Mouse (Mus musculus) E14TG2a.4 (cell line): ENCODE data around the gene Fez2.

Source experiments
- H3K27me3 ChIP-seq: 2 replicates; pipeline ENCODE4 v1.6.1; 2014; ENCODE audit warnings: low read length, control low read depth; ENCODE audit not compliant: insufficient read depth
- H3K36me3 ChIP-seq: 2 replicates; pipeline ENCODE4 v1.6.1; 2014; ENCODE audit warnings: low read length, control low read depth; ENCODE audit not compliant: insufficient read depth
- H3K4me1 ChIP-seq: replicated peaks from 2 replicates; pipeline ENCODE4 v1.6.1; 2014; ENCODE audit warnings: low read depth, low read length, control low read depth
- H3K4me3 ChIP-seq: replicated peaks from 2 replicates; pipeline ENCODE4 v1.5.1; 2014; ENCODE audit warnings: mild to moderate bottlenecking, low read length
- H3K9me3 ChIP-seq: 2 replicates; pipeline ENCODE4 v1.6.1; 2014; ENCODE audit warnings: low read length, control low read depth
- CTCF ChIP-seq: conservative IDR thresholded peaks from 2 replicates; pipeline ENCODE4 v1.5.1; 2014; ENCODE audit warnings: low read length
- NANOG ChIP-seq: IDR thresholded peaks from 2 replicates; pipeline ENCODE4 v1.6.1; 2014; ENCODE audit warnings: borderline replicate concordance, low read length, mixed read lengths
- POU5F1 ChIP-seq: IDR thresholded peaks from 2 replicates; pipeline ENCODE4 v1.6.1; 2014; ENCODE audit warnings: low read length, borderline replicate concordance

The Fez2 gene

DNA sequence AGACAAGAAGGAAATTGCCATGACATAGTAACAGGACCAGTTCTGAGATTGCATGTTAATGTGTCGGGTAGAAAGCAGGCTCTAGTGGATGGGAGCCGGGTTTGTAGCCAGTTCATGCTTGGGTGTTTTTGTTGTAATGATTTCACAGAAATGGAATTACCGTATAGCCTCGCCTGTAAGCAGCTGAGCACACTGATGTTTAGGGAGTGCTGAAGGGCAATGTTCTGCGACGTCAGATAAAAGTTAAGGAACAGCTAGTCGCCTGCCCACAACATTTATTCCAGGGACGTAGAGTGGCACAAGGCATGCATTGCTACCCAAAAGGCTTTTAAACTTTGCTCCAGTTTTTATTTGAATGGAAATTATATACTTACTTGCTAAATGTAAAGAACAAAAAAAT is 86.5 kb downstream of the Fez2 start:
- no peaks in the 10 kb centered on the region for H3K27me3 ChIP-seq
- H3K4me1 ChIP-seq, result no peaks in the 10 kb centered on the region
- no peaks in the 10 kb centered on the region for H3K36me3 ChIP-seq
- no peaks in the 10 kb centered on the region for H3K9me3 ChIP-seq
- no peak for TF ChIP-seq NANOG
- no peak for TF ChIP-seq POU5F1
- no peak for TF ChIP-seq CTCF
- no peak overlapping the region for H3K4me3 ChIP-seq

- H3K27me3 ChIP-seq, result no peaks in the 10 kb centered on the region
- H3K9me3 ChIP-seq, result no peaks in the 10 kb centered on the region
- TF ChIP-seq CTCF (no peak), NANOG (no peak), POU5F1 (no peak)
- H3K36me3 ChIP-seq, result no peaks in the 10 kb centered on the region
- H3K4me3 ChIP-seq, result no peak overlapping the region
- H3K4me1 ChIP-seq, result no peaks in the 10 kb centered on the region
Observed at GRCm38 (mm10) chr17:78328287-78328686, 89.7 kb downstream of the Fez2 start.

GRCm38 (mm10) chr17:78327187-78327586 is 90.8 kb downstream of the Fez2 start:
- H3K27me3 ChIP-seq, result no peaks in the 10 kb centered on the region
- no peak overlapping the region for H3K4me3 ChIP-seq
- no peaks in the 10 kb centered on the region for H3K4me1 ChIP-seq
- no peaks in the 10 kb centered on the region for H3K36me3 ChIP-seq
- no peaks in the 10 kb centered on the region for H3K9me3 ChIP-seq
- TF ChIP-seq POU5F1, result no peak
- TF ChIP-seq CTCF, result no peak
- no peak for TF ChIP-seq NANOG

DNA sequence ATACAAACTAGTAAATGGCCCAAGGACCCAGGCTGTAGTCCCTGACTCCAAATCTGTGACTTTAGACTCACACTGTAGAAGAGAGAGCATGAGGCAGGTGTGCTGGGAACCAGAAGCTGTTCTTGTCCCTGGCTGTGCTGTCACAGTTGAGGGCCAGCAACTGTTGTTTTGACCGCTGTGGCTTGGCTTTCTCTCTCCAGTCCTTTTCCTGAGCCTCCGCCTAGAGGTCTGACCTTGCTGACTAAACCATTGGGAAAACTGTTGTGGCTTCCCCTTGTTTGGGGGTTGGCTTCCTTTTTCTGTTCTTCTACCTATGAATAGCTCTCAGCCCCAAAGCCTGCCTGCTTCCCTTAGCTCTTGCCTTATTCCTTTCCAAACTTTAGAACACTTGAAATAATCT is 91.6 kb downstream of the Fez2 start:
- TF ChIP-seq POU5F1 (no peak), NANOG (no peak), CTCF (no peak)
- no peaks in the 10 kb centered on the region for H3K36me3 ChIP-seq
- no peak overlapping the region for H3K4me3 ChIP-seq
- H3K9me3 ChIP-seq, result no peaks in the 10 kb centered on the region
- no peaks in the 10 kb centered on the region for H3K27me3 ChIP-seq
- H3K4me1 ChIP-seq, result no peaks in the 10 kb centered on the region

GRCm38 (mm10) chr17:78325761-78326332 is 92.1 kb downstream of the Fez2 start:
- no peaks in the 10 kb centered on the region for H3K4me1 ChIP-seq
- TF ChIP-seq POU5F1, result no peak
- TF ChIP-seq CTCF, result no peak
- TF ChIP-seq NANOG, result no peak

DNA sequence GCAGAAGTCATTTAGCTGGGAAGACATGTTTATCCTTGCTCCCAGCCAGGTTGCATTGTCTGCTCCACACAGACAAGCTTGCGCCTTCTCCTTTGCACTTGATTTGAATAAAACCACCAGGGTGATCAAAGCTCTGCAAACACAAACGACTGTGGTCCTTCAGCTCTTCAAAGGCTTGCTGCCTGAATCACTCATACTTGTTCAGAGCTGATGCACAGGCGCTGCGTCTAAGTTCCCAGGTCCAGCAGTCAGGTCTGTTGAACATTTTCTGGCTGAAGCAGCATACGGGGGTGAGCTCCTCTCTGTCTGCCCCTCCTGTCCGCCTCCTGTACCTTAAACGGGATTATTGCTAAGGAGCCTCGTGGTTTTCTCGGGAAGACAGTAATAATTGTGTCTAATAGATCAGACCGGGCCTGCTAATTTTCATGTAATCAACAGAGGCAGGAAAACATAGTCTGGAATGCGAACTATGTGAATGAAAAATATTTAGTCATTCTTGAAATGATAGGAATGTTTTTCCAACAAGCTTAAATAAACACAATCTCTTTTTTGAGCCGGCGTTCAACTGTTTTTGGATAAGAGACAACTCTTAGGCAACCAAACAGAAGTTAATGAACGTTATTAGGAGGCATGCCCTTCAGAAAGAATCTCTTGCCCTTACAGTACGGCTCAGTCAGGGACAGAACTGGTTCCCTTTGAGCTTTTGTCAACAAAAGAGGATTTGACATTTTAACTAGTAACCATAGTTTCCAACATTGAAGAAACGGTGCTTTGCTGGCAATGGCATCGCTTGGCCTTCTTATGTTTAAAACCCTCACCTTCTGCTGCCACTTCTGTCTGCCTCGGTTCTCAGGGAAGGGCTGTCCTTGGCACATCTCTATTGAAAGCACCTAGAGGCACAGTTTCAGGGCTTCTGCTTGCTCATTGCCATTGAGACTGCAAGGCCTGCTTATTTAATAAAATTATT is 95.3 kb downstream of the Fez2 start:
- H3K27me3 ChIP-seq, result no peaks in the 10 kb centered on the region
- no peak overlapping the region for H3K4me3 ChIP-seq
- H3K4me1 ChIP-seq, result no peaks in the 10 kb centered on the region
- no peaks in the 10 kb centered on the region for H3K9me3 ChIP-seq
- TF ChIP-seq NANOG, result no peak
- TF ChIP-seq CTCF, result no peak
- no peak for TF ChIP-seq POU5F1
- H3K36me3 ChIP-seq, result no peaks in the 10 kb centered on the region

More at GRCm38 (mm10) chr17:78325761-78326332, 92.1 kb downstream of the Fez2 start:
- H3K36me3 ChIP-seq, result no peaks in the 10 kb centered on the region
- H3K9me3 ChIP-seq, result no peaks in the 10 kb centered on the region
- no peak overlapping the region for H3K4me3 ChIP-seq
- no peaks in the 10 kb centered on the region for H3K27me3 ChIP-seq

DNA sequence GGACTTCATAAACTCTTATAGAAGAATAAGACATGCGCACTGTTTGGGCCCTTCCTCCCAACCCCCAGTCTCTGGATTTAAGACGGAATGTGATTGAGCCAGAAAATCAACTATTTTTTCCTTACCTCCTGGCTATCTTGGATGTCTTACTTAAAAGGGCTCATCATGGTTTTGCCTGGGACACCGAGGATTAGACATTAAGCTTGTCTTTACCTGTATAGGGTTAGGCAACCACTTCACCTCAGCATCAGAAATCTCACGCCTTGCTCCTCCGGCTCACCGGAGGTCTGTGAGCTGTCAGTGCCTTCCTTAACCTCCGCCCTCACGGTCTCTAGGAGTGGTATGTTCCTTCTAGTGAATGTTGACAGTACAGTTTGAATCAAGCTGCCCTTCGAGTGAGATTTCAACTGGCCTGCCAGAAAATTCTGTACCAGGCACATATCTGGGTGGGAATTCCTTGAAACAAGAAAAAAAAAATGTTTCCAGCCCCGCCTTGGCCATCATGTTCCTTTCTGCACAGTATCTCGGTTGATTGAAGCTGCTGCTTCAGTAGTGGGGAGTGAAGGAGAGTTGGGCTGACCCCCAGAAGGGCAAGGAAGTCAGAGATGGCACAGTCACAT is 96.6 kb downstream of the Fez2 start:
- Histone ChIP-seq H3K4me1 (no peaks in the 10 kb centered on the region), H3K36me3 (no peaks in the 10 kb centered on the region), H3K4me3 (no peak overlapping the region), H3K9me3 (no peaks in the 10 kb centered on the region), H3K27me3 (no peaks in the 10 kb centered on the region)
- TF ChIP-seq CTCF (no peak), POU5F1 (no peak), NANOG (no peak)
